In genomic region chr6:108704316-108705080, GRCm38 (mm10) we compare ENCODE assay signal across 18 mouse cellular contexts. TPM values are rescaled to one million over a fixed set of nuclear protein-coding genes. Genes with fewer than 3 reads are reported as not detected.
DNase-seq lines count a peak whose midpoint lies in the region; ATAC-seq and TF ChIP-seq lines count a peak whose summit lies in the region.
"Had no signal": no experiment of that assay in that cellular context is flagged by ENCODE, and none has a peak within 500 bp of the region (broad histone marks: within the 10 kb centered on the region; RNA-seq: fewer than 3 reads in every experiment).

No protein-coding gene starts in this region.

- H3K36me3 ChIP-seq in lung, postnatal 0 days (ENCODE audit: insufficient read depth, low read length) = no peaks in the 10 kb centered on the region
- no peaks in the 10 kb centered on the region for H3K36me3 ChIP-seq in liver, embryonic 11.5 days (ENCODE audit: control insufficient read depth, insufficient read depth, low read length)
- no peaks in the 10 kb centered on the region for H3K36me3 ChIP-seq in stomach, embryonic 15.5 days
- no peaks in the 10 kb centered on the region for H3K36me3 ChIP-seq in hindbrain, postnatal 0 days (ENCODE audit: insufficient read depth, low read length)
- H3K36me3 ChIP-seq: embryonic facial prominence, embryonic 15.5 days; limb, embryonic 15.5 days; midbrain, embryonic 12.5 days had no signal

- H3K9me3 ChIP-seq in lung, postnatal 0 days (ENCODE audit: low read length) = no peaks in the 10 kb centered on the region
- H3K9me3 ChIP-seq in liver, embryonic 11.5 days (ENCODE audit: control insufficient read depth, low read length) = no peaks in the 10 kb centered on the region
- no peaks in the 10 kb centered on the region for H3K9me3 ChIP-seq in stomach, embryonic 15.5 days
- H3K9me3 ChIP-seq in hindbrain, postnatal 0 days (ENCODE audit: low read length) = no peaks in the 10 kb centered on the region
- H3K9me3 ChIP-seq: embryonic facial prominence, embryonic 15.5 days; limb, embryonic 15.5 days; midbrain, embryonic 12.5 days had no signal

- peak; percentile 41; the same call in 1 of the 2 replicates for TF ChIP-seq EP300 in lung, postnatal 0 days (IDR thresholded peaks at IDR 0.05)

- no peaks in the 10 kb centered on the region for H3K27me3 ChIP-seq in lung, postnatal 0 days (replicated peaks; ENCODE audit: insufficient read depth, low read length)
- peaks cover 5% of the 10 kb centered on the region for H3K27me3 ChIP-seq in liver, embryonic 11.5 days (replicated peaks; ENCODE audit: control insufficient read depth, insufficient read depth, low read length)
- no peaks in the 10 kb centered on the region for H3K27me3 ChIP-seq in stomach, embryonic 15.5 days (replicated peaks)
- H3K27me3 ChIP-seq in hindbrain, postnatal 0 days (ENCODE audit: insufficient read depth, low read length) = no peaks in the 10 kb centered on the region

- H3K4me1 ChIP-seq in lung, postnatal 0 days (ENCODE audit: insufficient read depth, low read depth, low read length) = no peaks in the 10 kb centered on the region; the same call in none of the 2 replicates
- 0 out of 2 replicates have a peak, but pooled peaks cover 6% of the 10 kb centered on the region for H3K4me1 ChIP-seq in lung, adult 2 months (ENCODE audit: control insufficient read depth, insufficient read depth, low read length)
- peaks cover 17% of the 10 kb centered on the region for H3K4me1 ChIP-seq in liver, embryonic 11.5 days (replicated peaks; ENCODE audit: control insufficient read depth, insufficient read depth, low read length)
- H3K4me1 ChIP-seq in stomach, embryonic 15.5 days = peaks cover 8% of the 10 kb centered on the region; the same call in 1 of the 2 replicates
- H3K4me1 ChIP-seq in hindbrain, postnatal 0 days (ENCODE audit: insufficient read depth, low read length) = peaks cover 3% of the 10 kb centered on the region; the same call in 1 of the 2 replicates

- no peak overlapping the region for H3K4me3 ChIP-seq in lung, postnatal 0 days (ENCODE audit: low read depth, low read length)
- no peak overlapping the region for H3K4me3 ChIP-seq in lung, adult 2 months (replicated peaks; ENCODE audit: extremely low read depth, low read depth, low read length)
- no peak overlapping the region for H3K4me3 ChIP-seq in liver, embryonic 11.5 days (ENCODE audit: low read depth, low read length)
- no peak overlapping the region for H3K4me3 ChIP-seq in stomach, embryonic 15.5 days (replicated peaks)
- no peak overlapping the region for H3K4me3 ChIP-seq in hindbrain, postnatal 0 days (ENCODE audit: low read length)
- H3K4me3 ChIP-seq: embryonic facial prominence, embryonic 15.5 days; left cerebral cortex, adult 2 months; limb, embryonic 15.5 days; midbrain, embryonic 12.5 days had no signal

- 54% methylated on average over 9 of the region's 9 CpGs for WGBS in lung, postnatal 0 days
- 62% methylated on average over 9 of the region's 9 CpGs for WGBS in lung, adult 2 months
- 31% methylated on average over 9 of the region's 9 CpGs for WGBS in liver, embryonic 11.5 days
- WGBS in stomach, embryonic 15.5 days = 51% methylated on average over 9 of the region's 9 CpGs
- WGBS in hindbrain, postnatal 0 days = 59% methylated on average over 9 of the region's 9 CpGs

- no peak for TF ChIP-seq CTCF in lung, postnatal 0 days (IDR thresholded peaks at IDR 0.05)
- no peak for TF ChIP-seq CTCF in lung, adult 2 months (IDR thresholded peaks at IDR 0.05; ENCODE audit: insufficient read depth, low read length)
- TF ChIP-seq CTCF in hindbrain, postnatal 0 days (IDR thresholded peaks at IDR 0.05; ENCODE audit: low read depth) = no peak

- peak; percentile 64 for DNase-seq in lung, postnatal 0 days (ENCODE audit: low spot score)
- DNase-seq in lung, adult 2 months = no peak
- peak; percentile 42 for DNase-seq in c-Kit-positive CD71-positive TER-119-positive erythroid progenitor cells, embryonic 14.5 days (ENCODE audit: low spot score)
- no peak for DNase-seq in liver, embryonic 11.5 days (ENCODE audit: low spot score)
- DNase-seq in embryo, embryonic 11 days = no peak
- DNase-seq in hindbrain, postnatal 0 days (ENCODE audit: low spot score) = no peak
- DNase-seq in kidney, adult 18-20 months = no peak
- DNase-seq: adrenal gland, adult 8-10 months; B cell, adult 2 months; cerebellum, postnatal 36 days; thymus, adult 2 months had no signal

- no peak overlapping the region for H3K9ac ChIP-seq in lung, postnatal 0 days (replicated peaks; ENCODE audit: low read depth)
- no peak overlapping the region for H3K9ac ChIP-seq in liver, embryonic 11.5 days (ENCODE audit: low read depth, low read length)
- no peak overlapping the region for H3K9ac ChIP-seq in stomach, embryonic 15.5 days
- no peak overlapping the region for H3K9ac ChIP-seq in hindbrain, postnatal 0 days (replicated peaks; ENCODE audit: low read length)
- H3K9ac ChIP-seq: embryonic facial prominence, embryonic 15.5 days; limb, embryonic 15.5 days; midbrain, embryonic 12.5 days had no signal

- no peak overlapping the region; the same call in 1 of the 2 replicates for H3K27ac ChIP-seq in lung, postnatal 0 days (ENCODE audit: low read length)
- H3K27ac ChIP-seq in liver, embryonic 11.5 days (ENCODE audit: low read depth, low read length) = no peak overlapping the region
- peak overlapping the region; percentile 44; the same call in 1 of the 2 replicates for H3K27ac ChIP-seq in stomach, embryonic 15.5 days
- H3K27ac ChIP-seq in hindbrain, postnatal 0 days = no peak overlapping the region
- H3K27ac ChIP-seq: embryonic facial prominence, embryonic 15.5 days; left cerebral cortex, adult 2 months; limb, embryonic 15.5 days; midbrain, embryonic 12.5 days had no signal

- no peak for TF ChIP-seq POLR2A in lung, adult 2 months (IDR thresholded peaks at IDR 0.05; ENCODE audit: borderline replicate concordance, extremely low read depth, low read depth, low read length)

- no peak overlapping the region for H3K4me2 ChIP-seq in lung, postnatal 0 days (replicated peaks; ENCODE audit: low read depth, low read length)
- H3K4me2 ChIP-seq in liver, embryonic 11.5 days = no peak overlapping the region
- H3K4me2 ChIP-seq in stomach, embryonic 15.5 days = no peak overlapping the region
- H3K4me2 ChIP-seq in hindbrain, postnatal 0 days (ENCODE audit: low read depth, low read length) = no peak overlapping the region
- H3K4me2 ChIP-seq: embryonic facial prominence, embryonic 15.5 days; limb, embryonic 15.5 days; midbrain, embryonic 12.5 days had no signal

- peak; percentile 81 for ATAC-seq in lung, postnatal 0 days
- peak; percentile 87 for ATAC-seq in liver, embryonic 11.5 days (replicated peaks; ENCODE audit: low FRiP score)
- ATAC-seq in stomach, embryonic 15.5 days (ENCODE audit: insufficient read depth, low FRiP score, low read depth) = peak; percentile 70
- no peak for ATAC-seq in hindbrain, postnatal 0 days
- ATAC-seq: forebrain, embryonic 14.5 days; hindbrain, embryonic 16.5 days had no signal

RNA-seq across cellular contexts. Expression of gene Bhlhe40, which starts 44.1 kb away (rescaled TPM):
- 14.9 and 27.1 TPM in 2 replicates for polyA plus RNA-seq in lung, postnatal 0 days (2015; fragmentation: Nextera tagmentation; extraction: Ambion mirVana)
- polyA plus RNA-seq in lung, adult 2 months (2012; rRNA removed) = 14.6 and 14.9 TPM in 2 replicates
- polyA plus RNA-seq in liver, embryonic 11.5 days (2014; fragmentation: Nextera tagmentation; extraction: Ambion mirVana) = 8.3 and 8.9 TPM in 2 replicates
- polyA plus RNA-seq in stomach, embryonic 15.5 days (2015; fragmentation: Nextera tagmentation; extraction: Ambion mirVana) = 27.4 TPM in 2 replicates
- 3.8 and 7.7 TPM in 2 replicates for total RNA-seq in hindbrain, postnatal 0 days (2014; rRNA removed)
- 6.0 and 6.4 TPM in 2 replicates for polyA plus RNA-seq in hindbrain, postnatal 0 days (2015; fragmentation: Nextera tagmentation; extraction: Ambion mirVana)

Comparison
In these comparisons a context has a peak if more than half of its experiments do, and no peak if none do; other contexts are left out.
1. DNase-seq: peak in lung, postnatal 0 days (single experiment) and c-Kit-positive CD71-positive TER-119-positive erythroid progenitor cells, embryonic 14.5 days (single experiment); none in lung, adult 2 months (single experiment), liver, embryonic 11.5 days (single experiment), embryo, embryonic 11 days (single experiment), hindbrain, postnatal 0 days (single experiment) and kidney, adult 18-20 months (single experiment).